Mouse (Mus musculus) liver, embryonic 14 days (tissue): Measurements from ENCODE around the gene Slc7a9. TPM values are rescaled to one million over a fixed set of nuclear protein-coding genes. Genes with fewer than 3 reads are reported as not detected.

Experiments used
- polyA plus RNA-seq: library from polyadenylated mRNA; depleted of rRNA; stranded (reverse); fragments of >200 nt; gene quantifications from 2 replicates; pipeline ENCODE4 v1.2.3, GENCODE M21; 2012; rRNA removed

Slc7a9 gene
- 1.3 and 1.8 TPM in 2 replicates for polyA plus RNA-seq

DNA sequence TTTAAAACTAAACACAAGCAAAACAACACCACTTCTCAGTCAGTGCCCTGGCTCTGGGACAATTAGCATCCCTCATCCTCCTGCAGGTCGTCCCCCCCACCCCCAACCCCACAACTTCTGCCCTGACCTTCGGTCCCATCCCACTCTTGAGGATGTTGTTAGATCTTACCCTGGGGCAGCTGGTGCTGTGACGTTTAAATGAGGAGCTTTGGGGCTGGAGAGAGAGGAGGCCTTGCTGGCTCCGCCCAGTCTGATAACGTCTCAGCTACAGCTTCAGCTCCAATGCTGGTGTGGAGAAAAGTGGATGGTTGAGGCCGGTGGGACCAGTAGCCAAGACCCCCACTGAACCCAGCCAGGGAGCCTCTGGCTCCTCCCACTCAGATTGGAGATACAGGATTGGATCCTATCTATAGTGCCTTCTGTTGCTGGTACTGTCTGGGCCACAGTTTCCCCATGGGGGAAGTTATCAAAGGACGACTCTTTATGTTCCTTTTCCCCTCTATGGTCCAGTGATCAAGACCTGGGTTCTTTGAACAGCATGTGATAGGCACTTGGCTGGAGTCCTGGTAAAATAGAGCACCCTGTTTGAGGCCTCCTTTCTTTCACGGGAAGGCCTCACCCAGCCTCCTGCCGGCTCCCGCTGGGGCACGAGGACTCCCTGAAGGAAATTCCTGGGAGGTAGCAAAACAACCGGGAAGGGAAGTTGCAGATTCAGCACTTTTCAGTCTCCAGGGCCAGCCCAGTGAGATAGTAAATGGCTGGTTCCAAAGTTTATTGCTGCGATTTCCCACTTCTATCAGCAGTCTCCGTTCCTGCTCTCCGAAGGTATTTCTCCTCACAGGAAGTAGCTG, at the start of gene Slc7a9:
Slc7a9 (plus strand) TSS at position 801 of the 851 bp plus-strand sequence.

Other genes starting within 250 kb of the Slc7a9 start
- gene Lrp3, start 233.3 kb upstream of the Slc7a9 start, polyA plus RNA-seq: 0.70 and 0.83 TPM in 2 replicates
- gene Gpatch1, start 130.4 kb upstream of the Slc7a9 start, polyA plus RNA-seq: 4.0 TPM in 2 replicates
- gene Rhpn2, start 114.6 kb upstream of the Slc7a9 start, polyA plus RNA-seq: 3.2 and 3.3 TPM in 2 replicates
- 7.1 and 8.5 TPM in 2 replicates for gene Faap24, start 52.0 kb upstream of the Slc7a9 start, polyA plus RNA-seq
- 12.1 and 12.5 TPM in 2 replicates for gene Cep89, start 51.8 kb upstream of the Slc7a9 start, polyA plus RNA-seq
- gene Tdrd12, start 88.9 kb downstream of the Slc7a9 start, polyA plus RNA-seq: 0.06 and 0.08 TPM in 2 replicates
- gene Nudt19, start 107.5 kb downstream of the Slc7a9 start, polyA plus RNA-seq: 55.3 and 58.6 TPM in 2 replicates
- gene Rgs9bp, start 136.8 kb downstream of the Slc7a9 start, polyA plus RNA-seq: 0.07 and 0.12 TPM in 2 replicates
- 13.2 and 15.3 TPM in 2 replicates for gene Ankrd27, start 137.4 kb downstream of the Slc7a9 start, polyA plus RNA-seq
- gene Pdcd5, start 198.7 kb downstream of the Slc7a9 start, polyA plus RNA-seq: 96.4 and 101 TPM in 2 replicates